Mouse (Mus musculus) limb, embryonic 12.5 days (tissue): ENCODE measurements around the gene Gan. TPM values are rescaled to one million over a fixed set of nuclear protein-coding genes. Genes with fewer than 3 reads are reported as not detected.

Source experiments
- ATAC-seq: fragments of 200-750 bp; cut with Nextera tagmentation; 2 replicates; pipeline ENCODE4 v1.8.0; 2017; ENCODE audit warnings: low read depth, moderate TSS enrichment; ENCODE audit not compliant: insufficient number of reproducible peaks, insufficient read depth, low FRiP score, low TSS enrichment
- H3K27ac ChIP-seq: fragments of 300-500 bp; sonication (generic); 2 replicates; pipeline ENCODE4 v1.5.1; 2016; ENCODE audit warnings: mild to moderate bottlenecking, moderate library complexity
- H3K27me3 ChIP-seq: fragments of 300-500 bp; sonication (generic); 2 replicates; pipeline ENCODE4 v1.6.1; 2016; ENCODE audit warnings: mild to moderate bottlenecking, moderate library complexity
- H3K36me3 ChIP-seq: fragments of 300-500 bp; sonication (generic); 2 replicates; pipeline ENCODE4 v1.6.1; 2016; ENCODE audit warnings: mild to moderate bottlenecking, moderate library complexity
- H3K4me1 ChIP-seq: fragments of 300-500 bp; sonication (generic); replicated peaks from 2 replicates; pipeline ENCODE4 v1.6.1; 2016
- H3K4me2 ChIP-seq: fragments of 300-500 bp; sonication (generic); 2 replicates; pipeline ENCODE4 v1.6.1; 2016; ENCODE audit warnings: mild to moderate bottlenecking, moderate library complexity
- H3K4me3 ChIP-seq: fragments of 300-500 bp; sonication (generic); replicated peaks from 2 replicates; pipeline ENCODE4 v1.5.1; 2016; ENCODE audit warnings: mild to moderate bottlenecking
- H3K9ac ChIP-seq: fragments of 300-500 bp; sonication (generic); replicated peaks from 2 replicates; pipeline ENCODE4 v1.6.1; 2016; ENCODE audit warnings: mild to moderate bottlenecking, moderate library complexity
- H3K9me3 ChIP-seq: fragments of 300-500 bp; sonication (generic); 2 replicates; pipeline ENCODE4 v1.6.1; 2016; ENCODE audit warnings: mild to moderate bottlenecking, moderate library complexity
- WGBS: fragments of 180-500 bp; shearing (Covaris S2); methylation state at CpG from one replicate; pipeline ENCODE4 v1.1.7; 2016; 5-methylcytosine and 5-hydroxymethylcytosine counted together
- polyA plus RNA-seq: library from polyadenylated mRNA; unstranded; fragments of >200 nt; fragmentation: Nextera tagmentation; extraction: Ambion mirVana; gene quantifications from 2 replicates; pipeline ENCODE4 v1.2.1, GENCODE M21; 2016

The Gan gene
- polyA plus RNA-seq, 1 experiment from 2014 or later, result 2.6 TPM

- H3K27ac ChIP-seq, result no peak overlapping the region
- ATAC-seq, result no peak
These were observed 105.5 kb downstream of the Gan start for GRCm38 (mm10) chr8:117263442-117263841.

GRCm38 (mm10) chr8:117265079-117265478, 107.1 kb downstream of the Gan start:
- Histone ChIP-seq H3K4me3 (no peak overlapping the region), H3K9me3 (no peaks in the 10 kb centered on the region), H3K4me1 (peaks cover 27% of the 10 kb centered on the region), H3K4me2 (no peak overlapping the region), H3K27ac (no peak overlapping the region), H3K9ac (no peak overlapping the region), H3K36me3 (no peaks in the 10 kb centered on the region), H3K27me3 (no peaks in the 10 kb centered on the region)
- ATAC-seq, result no peak
- 91% methylated on average over 5 of the region's 5 CpGs for WGBS

More at GRCm38 (mm10) chr8:117263442-117263841, 105.5 kb downstream of the Gan start:
- H3K36me3 ChIP-seq, result no peaks in the 10 kb centered on the region
- peaks cover 43% of the 10 kb centered on the region for H3K4me1 ChIP-seq
- H3K9me3 ChIP-seq, result no peaks in the 10 kb centered on the region
- H3K4me3 ChIP-seq, result no peak overlapping the region
- no peak overlapping the region for H3K9ac ChIP-seq
- no peaks in the 10 kb centered on the region for H3K27me3 ChIP-seq
- no peak overlapping the region for H3K4me2 ChIP-seq
- WGBS, result 68% methylated on average over 6 of the region's 6 CpGs

Other genes with a start within 250 kb of the Gan start
- 72.2 and 82.7 TPM in 2 replicates for gene Cmc2, start 236.7 kb upstream of the Gan start, polyA plus RNA-seq
- 47.5 and 47.6 TPM in 2 replicates for gene Cenpn, start 236.4 kb upstream of the Gan start, polyA plus RNA-seq
- 11.7 and 12.5 TPM in 2 replicates for gene Atmin, start 214.7 kb upstream of the Gan start, polyA plus RNA-seq
- gene 1700030J22Rik, start 179.2 kb upstream of the Gan start, polyA plus RNA-seq, result 2.0 and 2.3 TPM in 2 replicates
- gene Gcsh, start 164.6 kb upstream of the Gan start, polyA plus RNA-seq, result 134 TPM in 2 replicates
- 0.09 TPM in 1 of 2 replicates, not detected in the other for gene Pkd1l2, start 75.7 kb upstream of the Gan start, polyA plus RNA-seq
- 0.14 and 0.41 TPM in 2 replicates for gene Bco1, start 62.3 kb upstream of the Gan start, polyA plus RNA-seq
- 10.1 and 20.8 TPM in 2 replicates for gene Cmip, start 98.9 kb downstream of the Gan start, polyA plus RNA-seq